Mouse (Mus musculus) midbrain, embryonic 12.5 days (tissue): ENCODE measurements around the gene Fer1l5. TPM values are rescaled to one million over a fixed set of nuclear protein-coding genes. Genes with fewer than 3 reads are reported as not detected.

ENCODE experiments used
- ATAC-seq: fragments of 200-750 bp; cut with Nextera tagmentation; 2 replicates; pipeline ENCODE4 v1.8.0; 2017; ENCODE audit warnings: low read depth, moderate TSS enrichment, moderate library complexity; ENCODE audit not compliant: low FRiP score
- H3K27ac ChIP-seq: fragments of 300-500 bp; sonication (generic); replicated peaks from 2 replicates; pipeline ENCODE4 v1.5.1; 2016; ENCODE audit warnings: mild to moderate bottlenecking
- H3K27me3 ChIP-seq: fragments of 300-500 bp; sonication (generic); 2 replicates; pipeline ENCODE4 v1.6.1; 2016; ENCODE audit warnings: mild to moderate bottlenecking
- H3K36me3 ChIP-seq: fragments of 300-500 bp; sonication (generic); 2 replicates; pipeline ENCODE4 v1.6.1; 2016
- H3K4me1 ChIP-seq: fragments of 300-500 bp; sonication (generic); 2 replicates; pipeline ENCODE4 v1.6.1; 2016
- H3K4me2 ChIP-seq: fragments of 300-500 bp; sonication (generic); replicated peaks from 2 replicates; pipeline ENCODE4 v1.6.1; 2016; ENCODE audit warnings: mild to moderate bottlenecking, moderate library complexity
- H3K4me3 ChIP-seq: fragments of 300-500 bp; sonication (generic); 2 replicates; pipeline ENCODE4 v1.5.1; 2016; ENCODE audit warnings: mild to moderate bottlenecking
- H3K9ac ChIP-seq: fragments of 300-500 bp; sonication (generic); replicated peaks from 2 replicates; pipeline ENCODE4 v1.6.1; 2016; ENCODE audit warnings: mild to moderate bottlenecking, moderate library complexity
- H3K9me3 ChIP-seq: fragments of 300-500 bp; sonication (generic); 2 replicates; pipeline ENCODE4 v1.6.1; 2016; ENCODE audit warnings: mild to moderate bottlenecking
- WGBS: fragments of 180-500 bp; shearing (Covaris S2); methylation state at CpG from one replicate; pipeline ENCODE4 v1.1.7; 2016; 5-methylcytosine and 5-hydroxymethylcytosine counted together
- polyA plus RNA-seq: library from polyadenylated mRNA; unstranded; fragments of >200 nt; fragmentation: Nextera tagmentation; extraction: Ambion mirVana; gene quantifications from 2 replicates; pipeline ENCODE4 v1.2.1, GENCODE M21; 2016

Gene Fer1l5
- 2.3 and 3.1 TPM in 2 replicates for polyA plus RNA-seq

GRCm38 (mm10) chr1:36371934-36372845, at the start of gene Fer1l5:
Fer1l5 (plus strand) TSS chr1:36372291.
- Histone ChIP-seq H3K36me3 (no peaks in the 10 kb centered on the region), H3K9ac (no peak within 1 kb of the TSS), H3K4me1 (peaks cover 10% of the 10 kb centered on the region), H3K4me3 (no peak within 1 kb of the TSS), H3K27ac (no peak within 1 kb of the TSS), H3K4me2 (no peak within 1 kb of the TSS), H3K9me3 (no peaks in the 10 kb centered on the region), H3K27me3 (no peaks in the 10 kb centered on the region; the same call in 1 of the 2 replicates)
- 81% methylated on average over 10 of the region's 10 CpGs for WGBS
- ATAC-seq: no peak

GRCm38 (mm10) chr1:36323076-36323475, 49.0 kb upstream of the Fer1l5 start:
- H3K4me3 ChIP-seq: no peak overlapping the region
- no peak overlapping the region for H3K9ac ChIP-seq
- H3K4me1 ChIP-seq: no peaks in the 10 kb centered on the region
- H3K4me2 ChIP-seq: no peak overlapping the region
- WGBS: 73% methylated on average over 9 of the region's 9 CpGs
- no peaks in the 10 kb centered on the region for H3K9me3 ChIP-seq
- H3K27ac ChIP-seq: no peak overlapping the region
- ATAC-seq: no peak
- 0 out of 2 replicates have a peak, but pooled peaks cover 2% of the 10 kb centered on the region for H3K27me3 ChIP-seq
- 0 out of 2 replicates have a peak, but pooled peaks cover 5% of the 10 kb centered on the region for H3K36me3 ChIP-seq

GRCm38 (mm10) chr1:36323746-36324448, 48.2 kb upstream of the Fer1l5 start:
- Histone ChIP-seq H3K9me3 (no peaks in the 10 kb centered on the region), H3K9ac (no peak overlapping the region), H3K4me1 (no peaks in the 10 kb centered on the region), H3K4me2 (no peak overlapping the region), H3K27me3 (no peaks in the 10 kb centered on the region), H3K36me3 (0 out of 2 replicates have a peak, but pooled peaks cover 5% of the 10 kb centered on the region), H3K27ac (no peak overlapping the region), H3K4me3 (no peak overlapping the region)
- WGBS: 53% methylated on average over 8 of the region's 8 CpGs
- ATAC-seq: peak; percentile 72; the same call in 1 of the 2 replicates

- H3K9ac ChIP-seq: no peak overlapping the region
- H3K4me2 ChIP-seq: no peak overlapping the region
- no peaks in the 10 kb centered on the region for H3K9me3 ChIP-seq
- H3K4me3 ChIP-seq: no peak overlapping the region
- 97% methylated on average over 2 of the region's 2 CpGs for WGBS
- H3K27ac ChIP-seq: no peak overlapping the region
- H3K4me1 ChIP-seq: no peaks in the 10 kb centered on the region
- ATAC-seq: no peak
- H3K36me3 ChIP-seq: peaks cover 13% of the 10 kb centered on the region
- no peaks in the 10 kb centered on the region for H3K27me3 ChIP-seq
Observed at GRCm38 (mm10) chr1:36325900-36326321, 46.2 kb upstream of the Fer1l5 start.

GRCm38 (mm10) chr1:36326815-36327214, 45.3 kb upstream of the Fer1l5 start:
- H3K4me2 ChIP-seq: no peak overlapping the region
- H3K27me3 ChIP-seq: no peaks in the 10 kb centered on the region
- peaks cover 15% of the 10 kb centered on the region for H3K36me3 ChIP-seq
- no peak overlapping the region for H3K4me3 ChIP-seq
- no peaks in the 10 kb centered on the region for H3K4me1 ChIP-seq
- no peak overlapping the region for H3K9ac ChIP-seq
- no peak overlapping the region for H3K27ac ChIP-seq
- no peak for ATAC-seq
- no peaks in the 10 kb centered on the region for H3K9me3 ChIP-seq
- WGBS: 88% methylated on average over 2 of the region's 2 CpGs

- no peak overlapping the region for H3K4me3 ChIP-seq
- H3K9ac ChIP-seq: no peak overlapping the region
- 84% methylated on average over 6 of the region's 6 CpGs for WGBS
- H3K4me1 ChIP-seq: no peaks in the 10 kb centered on the region
- no peak overlapping the region for H3K27ac ChIP-seq
- H3K27me3 ChIP-seq: no peaks in the 10 kb centered on the region
- H3K9me3 ChIP-seq: no peaks in the 10 kb centered on the region
- no peak for ATAC-seq
- H3K4me2 ChIP-seq: no peak overlapping the region
- H3K36me3 ChIP-seq: peaks cover 39% of the 10 kb centered on the region
Observed at GRCm38 (mm10) chr1:36331743-36332142, 40.3 kb upstream of the Fer1l5 start.

GRCm38 (mm10) chr1:36332955-36333887, 38.9 kb upstream of the Fer1l5 start:
- H3K4me2 ChIP-seq: no peak overlapping the region
- H3K36me3 ChIP-seq: peaks cover 48% of the 10 kb centered on the region
- 87% methylated on average over 14 of the region's 14 CpGs for WGBS
- H3K4me3 ChIP-seq: no peak overlapping the region
- ATAC-seq: no peak
- H3K4me1 ChIP-seq: no peaks in the 10 kb centered on the region
- H3K27ac ChIP-seq: no peak overlapping the region
- H3K9ac ChIP-seq: no peak overlapping the region
- H3K9me3 ChIP-seq: no peaks in the 10 kb centered on the region
- no peaks in the 10 kb centered on the region for H3K27me3 ChIP-seq

- H3K9me3 ChIP-seq: no peaks in the 10 kb centered on the region
- ATAC-seq: no peak
- H3K4me2 ChIP-seq: no peak overlapping the region
- WGBS: 96% methylated on average over 6 of the region's 6 CpGs
- no peak overlapping the region for H3K9ac ChIP-seq
- no peaks in the 10 kb centered on the region for H3K27me3 ChIP-seq
- no peak overlapping the region for H3K27ac ChIP-seq
- no peak overlapping the region for H3K4me3 ChIP-seq
- H3K36me3 ChIP-seq: peaks cover 97% of the 10 kb centered on the region
- no peaks in the 10 kb centered on the region for H3K4me1 ChIP-seq
Observed at GRCm38 (mm10) chr1:36342547-36342946, 29.5 kb upstream of the Fer1l5 start.

GRCm38 (mm10) chr1:36352351-36352750, 19.7 kb upstream of the Fer1l5 start:
- H3K9me3 ChIP-seq: no peaks in the 10 kb centered on the region
- H3K4me2 ChIP-seq: no peak overlapping the region
- no peak overlapping the region for H3K4me3 ChIP-seq
- H3K27me3 ChIP-seq: no peaks in the 10 kb centered on the region
- H3K4me1 ChIP-seq: no peaks in the 10 kb centered on the region
- 95% methylated on average over 4 of the region's 4 CpGs for WGBS
- no peak overlapping the region for H3K9ac ChIP-seq
- peaks cover 92% of the 10 kb centered on the region for H3K36me3 ChIP-seq
- H3K27ac ChIP-seq: no peak overlapping the region
- ATAC-seq: no peak

- no peak overlapping the region for H3K27ac ChIP-seq
- H3K4me3 ChIP-seq: no peak overlapping the region
- no peak overlapping the region for H3K4me2 ChIP-seq
- no peak for ATAC-seq
- H3K9ac ChIP-seq: no peak overlapping the region
- 94% methylated on average over 5 of the region's 5 CpGs for WGBS
- no peaks in the 10 kb centered on the region for H3K27me3 ChIP-seq
- H3K4me1 ChIP-seq: no peaks in the 10 kb centered on the region
- H3K9me3 ChIP-seq: no peaks in the 10 kb centered on the region
- H3K36me3 ChIP-seq: peaks cover 65% of the 10 kb centered on the region
Observed at GRCm38 (mm10) chr1:36356955-36357695, 15.0 kb upstream of the Fer1l5 start.

GRCm38 (mm10) chr1:36367698-36368097, 4.4 kb upstream of the Fer1l5 start:
- no peak for ATAC-seq
- H3K9ac ChIP-seq: peak overlapping the region; percentile 94
- H3K27me3 ChIP-seq: no peaks in the 10 kb centered on the region; the same call in 1 of the 2 replicates
- no peaks in the 10 kb centered on the region for H3K9me3 ChIP-seq
- peak overlapping the region; percentile 65 for H3K4me2 ChIP-seq
- no peak overlapping the region for H3K27ac ChIP-seq
- whole genome bisulfite sequencing: 59% methylated on average over 12 of the region's 12 CpGs
- H3K4me1 ChIP-seq: peaks cover 11% of the 10 kb centered on the region
- peak overlapping the region; percentile 86 for H3K4me3 ChIP-seq
- peaks cover 25% of the 10 kb centered on the region for H3K36me3 ChIP-seq
